Mouse (Mus musculus) small intestine, adult 2 months (tissue): Measurements from ENCODE around the gene Tmem50b.

Experiments
- CTCF ChIP-seq: fragments of 200-500 bp; IDR thresholded peaks from 2 replicates; pipeline ENCODE4 v1.5.1; 2012; ENCODE audit warnings: low read depth, mild to moderate bottlenecking, control low read depth, inconsistent platforms, low read length, moderate library complexity, mixed read lengths; ENCODE audit not compliant: insufficient replicate concordance, insufficient read length; ENCODE audit errors: extremely low read depth
- POLR2A ChIP-seq: fragments of 200-500 bp; IDR thresholded peaks from 2 replicates; pipeline ENCODE4 v1.6.1; 2012; ENCODE audit warnings: low read depth, mild to moderate bottlenecking, control low read depth, inconsistent platforms, low read length, moderate library complexity

DNA sequence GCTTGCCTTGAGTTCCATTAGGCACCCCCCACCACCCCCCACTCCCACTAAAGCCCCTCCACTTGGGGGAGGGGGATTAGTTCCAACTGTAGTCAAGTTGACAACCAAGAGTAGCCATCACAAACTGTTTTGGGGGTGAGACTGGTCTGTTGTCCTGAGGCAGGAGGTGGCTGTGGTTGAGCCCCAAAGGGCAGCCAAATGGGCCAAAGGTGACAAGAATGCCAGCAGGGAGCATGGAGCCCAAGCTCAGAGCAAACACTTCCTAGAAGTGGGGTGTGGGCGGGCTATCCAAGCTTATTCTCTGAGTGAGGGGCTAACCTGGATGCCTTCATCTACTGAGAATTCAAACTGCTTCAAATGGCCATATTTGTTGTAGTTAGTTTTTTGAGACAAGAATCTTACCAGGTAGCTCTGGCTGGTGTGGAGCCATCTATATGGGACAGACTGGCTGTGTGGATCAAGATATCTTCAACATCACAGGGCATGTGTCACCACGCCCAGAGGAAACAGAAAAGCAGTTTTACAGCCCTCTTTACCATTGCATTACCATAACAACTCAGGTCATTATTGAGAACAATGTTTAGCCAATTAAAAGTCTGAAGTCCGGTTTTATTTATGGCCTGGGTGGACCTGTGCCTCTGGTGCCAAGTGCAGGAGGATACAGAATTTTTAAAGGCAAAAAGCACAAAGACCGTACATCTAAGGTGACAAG is 32.9 kb downstream of the Tmem50b start:
- TF ChIP-seq CTCF (no peak), POLR2A (no peak)
